Mouse (Mus musculus) right cerebral cortex, postnatal 4 days (tissue): ENCODE data around the gene Nlrp9c.
"Not testable (repeated sequence)": the region's sequence is repeated elsewhere in the genome, so short reads cannot be mapped to it uniquely, and the experiment has no call there.

ENCODE experiments used
- DNase-seq: peaks from one replicate; pipeline ENCODE4 v3.0.0-alpha.2; 2022

Nlrp9c gene

GRCm38 (mm10) chr7:26403600-26403999 lies at the start of gene Nlrp9c:
Gene Nlrp9c (minus strand): TSS chr7:26403700.
- DNase-seq, result not testable (repeated sequence)

DNA sequence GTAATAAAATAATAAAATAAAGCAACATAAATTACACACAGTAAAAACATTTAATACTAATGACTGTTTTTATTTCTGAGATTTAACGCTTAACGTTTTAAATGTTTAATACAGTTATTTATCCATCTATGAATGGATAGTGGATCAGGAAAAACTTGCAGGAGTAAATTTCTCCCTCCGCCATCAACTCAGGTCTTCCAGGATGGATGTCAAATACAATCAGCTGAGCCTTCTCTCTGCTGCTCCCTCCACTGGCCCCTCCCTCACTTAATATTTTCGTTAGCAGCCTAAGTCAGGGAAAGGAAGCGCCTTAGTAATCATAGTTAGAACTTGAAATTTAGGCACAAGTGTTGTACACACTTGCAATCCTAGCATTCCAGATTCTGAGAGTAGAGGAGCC lies 31.3 kb upstream of the Nlrp9c start, which contains the start of gene Nlrp4a:
Gene Nlrp4a, plus strand, starts transcription at position 301 of the 400 bp plus-strand sequence.
- DNase-seq, result no peak

- DNase-seq, result not testable (repeated sequence)
These were observed 11.7 kb downstream of the Nlrp9c start for GRCm38 (mm10) chr7:26391811-26392210.

- DNase-seq, result not testable (repeated sequence)
These were observed 12.4 kb downstream of the Nlrp9c start for GRCm38 (mm10) chr7:26391137-26391536.

DNA sequence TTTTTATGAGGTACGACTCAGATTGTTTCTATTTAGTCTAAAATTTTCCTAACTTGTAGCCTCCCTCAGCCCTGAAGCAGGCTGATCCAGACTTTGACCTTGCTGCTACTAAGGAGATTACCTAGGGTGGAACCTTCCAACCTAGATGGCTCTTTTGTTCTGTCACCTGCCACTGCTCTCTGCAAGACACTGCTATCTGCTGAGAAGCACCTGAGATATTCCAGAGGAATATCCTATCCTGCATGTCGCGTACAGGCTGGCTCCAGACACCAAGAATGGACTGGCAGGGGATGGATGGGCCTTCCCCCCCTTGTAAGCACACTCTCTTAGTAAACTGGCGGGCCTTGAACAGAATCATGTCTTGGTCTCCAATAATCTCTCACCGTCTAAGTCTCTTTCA lies 16.8 kb downstream of the Nlrp9c start:
- not testable (repeated sequence) for DNase-seq

GRCm38 (mm10) chr7:26380807-26381206 lies 22.7 kb downstream of the Nlrp9c start:
- no peak for DNase-seq

DNA sequence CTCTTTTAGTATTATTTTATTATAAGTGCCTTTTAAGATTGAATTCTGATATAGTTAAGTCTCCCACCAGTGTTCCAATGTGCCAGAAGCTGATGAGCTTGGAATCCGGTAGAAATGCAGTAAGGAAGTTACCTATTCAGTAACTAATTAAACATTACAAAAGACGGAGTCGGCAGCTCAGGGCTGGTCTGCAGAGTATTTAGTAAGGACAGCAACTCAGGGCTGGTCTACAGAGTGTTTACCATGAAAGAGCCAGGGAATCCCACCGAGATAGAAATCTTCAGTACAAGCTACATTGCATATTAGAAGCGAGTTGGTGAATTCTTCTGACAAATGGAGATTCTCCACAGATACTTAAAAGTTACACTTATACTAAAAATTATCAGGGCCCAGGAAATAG lies 30.3 kb downstream of the Nlrp9c start:
- DNase-seq, result not testable (repeated sequence)

GRCm38 (mm10) chr7:26356719-26357118 lies 46.8 kb downstream of the Nlrp9c start:
- DNase-seq, result not testable (repeated sequence)

GRCm38 (mm10) chr7:26352258-26352657 lies 51.2 kb downstream of the Nlrp9c start:
- DNase-seq, result not testable (repeated sequence)

- not testable (repeated sequence) for DNase-seq
These were observed 53.3 kb downstream of the Nlrp9c start for GRCm38 (mm10) chr7:26350177-26350576.

GRCm38 (mm10) chr7:26320361-26320760 lies 83.1 kb downstream of the Nlrp9c start:
- not testable (repeated sequence) for DNase-seq

DNA sequence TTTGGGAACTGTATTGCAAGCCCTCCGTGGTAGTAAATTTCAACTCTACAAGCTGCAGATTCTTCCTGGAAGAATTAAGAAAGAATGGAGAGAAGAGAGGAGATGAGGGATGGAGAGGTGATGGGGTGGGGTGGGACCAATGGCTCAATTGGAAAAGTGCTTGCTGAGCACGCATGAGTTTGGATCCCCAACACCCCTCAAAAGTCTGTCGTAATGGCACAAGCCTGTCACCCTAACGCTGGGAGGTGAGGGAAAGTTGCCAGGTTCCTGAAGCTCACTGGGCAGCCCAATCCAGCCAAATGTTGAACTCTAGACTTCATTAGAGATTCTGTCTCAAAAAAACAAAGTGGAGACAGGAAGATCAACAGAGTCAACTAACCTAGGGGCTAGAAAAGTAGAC lies 87.7 kb downstream of the Nlrp9c start:
- not testable (repeated sequence) for DNase-seq

DNA sequence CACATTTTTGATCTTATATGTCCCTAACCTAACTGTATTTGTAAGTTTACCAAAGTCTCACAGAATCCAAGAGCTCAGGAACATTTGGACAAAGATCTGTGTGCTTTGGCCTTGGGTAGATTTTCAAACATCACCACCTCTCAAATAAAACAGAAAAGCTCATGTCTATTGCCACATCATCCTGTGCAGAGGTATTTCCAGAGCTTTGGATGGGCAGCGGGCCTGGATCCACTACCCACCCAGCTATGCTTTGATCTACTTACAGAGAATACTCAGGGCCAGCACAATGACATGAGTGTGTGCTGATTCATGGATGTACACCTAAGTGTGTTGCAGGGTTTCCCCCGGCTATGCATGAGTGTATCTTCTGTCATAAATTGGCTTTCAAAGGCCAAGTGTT lies 88.3 kb downstream of the Nlrp9c start:
- not testable (repeated sequence) for DNase-seq

DNA sequence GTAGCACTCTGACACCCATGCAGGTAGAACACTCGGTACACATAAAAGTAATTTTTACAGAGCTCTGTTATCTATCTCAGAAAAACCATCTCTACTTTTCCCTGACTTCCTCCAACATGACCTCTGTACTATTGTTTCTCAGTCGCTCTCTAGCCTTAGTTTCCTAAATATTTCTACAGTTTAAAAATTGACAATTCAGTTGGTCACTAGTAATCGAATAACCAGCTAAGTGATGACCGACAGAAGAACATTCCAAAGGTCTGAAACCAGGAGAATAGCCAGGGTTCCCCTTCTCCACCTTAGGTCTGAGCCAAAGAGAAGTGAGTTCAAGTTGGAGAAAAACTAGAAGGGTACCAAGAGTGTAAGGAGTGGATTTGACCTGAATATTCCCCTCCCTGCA lies 91.7 kb downstream of the Nlrp9c start:
- not testable (repeated sequence) for DNase-seq

DNA sequence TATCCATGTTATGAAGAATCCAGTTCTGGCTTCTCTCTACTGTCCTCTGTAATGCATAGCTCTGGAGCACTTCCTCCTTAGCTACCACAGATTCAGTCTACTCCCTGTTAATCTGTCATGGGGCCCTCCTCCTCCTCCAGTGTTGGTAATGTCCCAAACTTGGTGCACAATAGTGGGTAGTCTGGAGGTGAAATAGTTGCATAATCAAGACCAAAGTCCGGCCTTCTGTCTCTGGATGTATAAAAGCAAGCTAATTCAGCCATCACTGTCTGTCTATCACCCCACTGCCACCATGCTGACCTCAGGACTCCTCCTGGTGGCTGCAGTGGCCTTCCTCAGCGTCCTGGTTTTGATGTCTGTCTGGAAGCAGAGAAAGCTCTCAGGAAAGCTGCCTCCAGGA lies 96.6 kb downstream of the Nlrp9c start, which contains the start of gene Cyp2a4:
Gene Cyp2a4, plus strand, starts transcription at position 244 of the 400 bp plus-strand sequence.
- DNase-seq, result not testable (repeated sequence)

GRCm38 (mm10) chr7:26303429-26304166 lies 99.9 kb downstream of the Nlrp9c start:
- DNase-seq, result not testable (repeated sequence)
